Mouse (Mus musculus) thymus, adult 2 months (tissue): Measurements from ENCODE around the gene Mrap2. TPM values are rescaled to one million over a fixed set of nuclear protein-coding genes. Genes with fewer than 3 reads are reported as not detected.
A peak's percentile ranks its signal among the peaks of the same experiment; 100 is the strongest.
"Not testable (repeated sequence)": the region's sequence is repeated elsewhere in the genome, so short reads cannot be mapped to it uniquely, and the experiment has no call there.

Experiments
- DNase-seq: peaks from one replicate; pipeline ENCODE4 v3.0.0; 2021
- H3K27ac ChIP-seq: fragments of 200-500 bp; 2 replicates; pipeline ENCODE4 v1.5.1; 2012; ENCODE audit warnings: low read length, control low read depth; ENCODE audit not compliant: control insufficient read depth, insufficient read depth
- H3K27me3 ChIP-seq: fragments of 200-500 bp; 2 replicates; pipeline ENCODE4 v1.6.1; 2012; ENCODE audit warnings: mild to moderate bottlenecking, low read length, moderate library complexity, mixed read lengths; ENCODE audit not compliant: control insufficient read depth, insufficient read depth
- H3K36me3 ChIP-seq: fragments of 200-500 bp; 2 replicates; pipeline ENCODE4 v1.6.1; 2012; ENCODE audit warnings: mild to moderate bottlenecking, low read length, moderate library complexity; ENCODE audit not compliant: control insufficient read depth, insufficient read depth
- H3K4me1 ChIP-seq: fragments of 200-500 bp; replicated peaks from 2 replicates; pipeline ENCODE4 v1.6.1; 2012; ENCODE audit warnings: low read length; ENCODE audit not compliant: control insufficient read depth, insufficient read depth
- H3K4me3 ChIP-seq: fragments of 200-500 bp; 2 replicates; pipeline ENCODE4 v1.5.1; 2012; ENCODE audit warnings: mild to moderate bottlenecking, low read length, control low read depth, moderate library complexity; ENCODE audit not compliant: control insufficient read depth, insufficient read depth
- CTCF ChIP-seq: fragments of 200-500 bp; IDR thresholded peaks from 2 replicates; pipeline ENCODE4 v1.5.1; 2012; ENCODE audit warnings: mild to moderate bottlenecking, control low read depth, low read length, moderate library complexity, borderline replicate concordance; ENCODE audit not compliant: control insufficient read depth, poor library complexity, insufficient read depth; ENCODE audit errors: extremely low read depth
- POLR2A ChIP-seq: fragments of 200-500 bp; IDR thresholded peaks from 2 replicates; pipeline ENCODE4 v1.6.1; 2012; ENCODE audit warnings: mild to moderate bottlenecking, low read length, control low read depth, moderate library complexity; ENCODE audit not compliant: control insufficient read depth, poor library complexity, insufficient read depth; ENCODE audit errors: extremely low read depth
- WGBS: fragments of 180-500 bp; shearing (Covaris S2); methylation state at CpG from one replicate; pipeline ENCODE4 v1.1.7; 2018; 5-methylcytosine and 5-hydroxymethylcytosine counted together
- polyA plus RNA-seq: library from polyadenylated mRNA; depleted of rRNA; stranded (reverse); fragments of >200 nt; gene quantifications from 2 replicates; pipeline ENCODE4 v1.2.3, GENCODE M21; 2012

Gene Mrap2
- polyA plus RNA-seq, 1 experiment = 0.04 TPM

DNA sequence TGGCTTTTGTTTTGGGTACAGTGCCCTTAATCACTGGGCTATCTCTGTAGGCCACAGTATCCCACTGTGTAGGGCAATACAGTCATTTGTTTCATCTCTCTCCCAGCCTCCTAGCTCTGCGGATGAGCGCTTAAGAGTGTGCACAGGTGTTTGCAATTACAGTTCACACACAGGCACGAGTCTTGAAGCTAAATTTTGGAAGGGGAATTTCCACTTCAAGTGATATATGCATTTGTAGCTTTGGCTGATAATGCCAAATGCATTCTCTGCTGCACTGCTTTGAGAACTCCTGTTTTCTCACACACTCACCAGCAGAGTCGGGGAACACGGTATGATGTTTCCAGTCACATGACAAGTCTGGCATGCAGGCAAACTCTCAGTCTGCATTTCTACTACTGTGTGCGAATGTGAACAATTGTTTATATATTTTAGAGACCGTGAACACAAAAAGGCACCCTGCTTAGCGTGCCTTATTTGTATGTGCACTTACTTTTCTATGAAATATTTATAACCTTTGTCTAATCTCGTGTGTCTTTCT lies 22.1 kb upstream of the Mrap2 start:
- no peaks in the 10 kb centered on the region for H3K27me3 ChIP-seq
- H3K4me3 ChIP-seq = no peak overlapping the region
- H3K4me1 ChIP-seq = no peaks in the 10 kb centered on the region
- no peaks in the 10 kb centered on the region for H3K36me3 ChIP-seq
- H3K27ac ChIP-seq = no peak overlapping the region
- no peak for DNase-seq
- TF ChIP-seq POLR2A = no peak
- TF ChIP-seq CTCF = no peak
- 87% methylated on average over 9 of the region's 9 CpGs for WGBS

DNA sequence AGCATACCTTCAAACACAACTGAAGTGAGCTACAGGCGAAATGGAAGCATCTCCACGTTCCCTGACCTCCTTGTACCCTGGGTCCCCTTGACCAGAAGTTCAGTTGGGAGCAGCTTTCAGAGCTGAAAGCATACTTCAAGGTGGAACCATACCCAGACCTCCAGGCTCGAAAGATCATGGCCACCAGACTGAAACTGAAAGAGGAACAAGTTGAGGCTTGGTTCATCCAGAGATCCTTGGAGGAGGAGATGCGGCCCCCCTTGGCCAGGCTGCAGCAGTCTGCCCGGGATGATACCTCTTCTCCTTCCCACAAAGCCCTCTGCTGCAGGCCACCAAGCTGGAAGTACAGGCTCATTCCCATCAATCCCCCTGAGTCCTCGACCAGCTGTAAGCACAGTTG lies 17.1 kb upstream of the Mrap2 start:
- not testable (repeated sequence) for H3K4me1 ChIP-seq, H3K27me3 ChIP-seq, DNase-seq, H3K36me3 ChIP-seq, H3K4me3 ChIP-seq, H3K27ac ChIP-seq
- 87% methylated on average over 6 of the region's 6 CpGs for WGBS

GRCm38 (mm10) chr9:87135765-87136558 lies 8.1 kb upstream of the Mrap2 start:
- WGBS = 63% methylated on average over 14 of the region's 14 CpGs
- Histone ChIP-seq H3K4me1 (no peaks in the 10 kb centered on the region), H3K36me3 (no peaks in the 10 kb centered on the region), H3K27me3 (no peaks in the 10 kb centered on the region), H3K4me3 (no peak overlapping the region), H3K27ac (no peak overlapping the region)
- DNase-seq = no peak
- TF ChIP-seq POLR2A (no peak), CTCF (no peak)

- H3K27ac ChIP-seq = no peak overlapping the region
- no peak for DNase-seq
- peaks cover 2% of the 10 kb centered on the region; the same call in 1 of the 2 replicates for H3K27me3 ChIP-seq
- TF ChIP-seq POLR2A (no peak), CTCF (no peak)
- H3K4me3 ChIP-seq = no peak overlapping the region
- H3K36me3 ChIP-seq = no peaks in the 10 kb centered on the region
- WGBS = 78% methylated on average over 3 of the region's 3 CpGs
- no peaks in the 10 kb centered on the region for H3K4me1 ChIP-seq
Measured at GRCm38 (mm10) chr9:87143076-87143475, 1.0 kb upstream of the Mrap2 start.

DNA sequence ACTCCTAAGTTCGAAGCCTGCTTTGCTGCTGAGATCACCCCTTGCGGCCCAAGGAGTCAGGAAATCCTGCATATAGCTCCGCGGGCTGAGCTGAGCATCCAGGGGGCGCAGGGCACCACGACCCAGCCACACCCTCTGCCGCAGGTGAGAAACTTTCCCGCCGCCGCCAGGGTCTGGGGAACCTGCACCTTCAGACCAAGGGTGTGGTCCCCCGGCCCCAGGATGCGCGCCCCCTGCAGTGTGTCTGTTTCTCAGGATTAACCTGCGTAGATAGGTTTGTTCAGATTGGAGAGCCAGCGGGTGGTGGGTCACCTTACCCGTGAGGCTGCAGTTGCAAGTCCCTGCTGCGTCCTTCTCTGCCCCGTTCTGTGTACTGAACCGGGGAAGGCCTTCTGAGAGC lies 426 bp downstream of the Mrap2 start:
- TF ChIP-seq CTCF = no peak
- no peak overlapping the region for H3K4me3 ChIP-seq
- H3K36me3 ChIP-seq = no peaks in the 10 kb centered on the region
- 3% methylated on average over 19 of the region's 19 CpGs for WGBS
- no peaks in the 10 kb centered on the region for H3K4me1 ChIP-seq
- peak; percentile 2 for DNase-seq
- peaks cover 2% of the 10 kb centered on the region; the same call in 1 of the 2 replicates for H3K27me3 ChIP-seq
- no peak overlapping the region for H3K27ac ChIP-seq

GRCm38 (mm10) chr9:87145180-87145579 lies 1.1 kb downstream of the Mrap2 start:
- 13% methylated on average over 15 of the region's 15 CpGs for WGBS
- no peak overlapping the region for H3K27ac ChIP-seq
- no peak overlapping the region for H3K4me3 ChIP-seq
- no peaks in the 10 kb centered on the region for H3K36me3 ChIP-seq
- H3K4me1 ChIP-seq = no peaks in the 10 kb centered on the region
- peaks cover 2% of the 10 kb centered on the region; the same call in 1 of the 2 replicates for H3K27me3 ChIP-seq
- DNase-seq = no peak
- no peak for TF ChIP-seq POLR2A
- TF ChIP-seq CTCF = no peak

DNA sequence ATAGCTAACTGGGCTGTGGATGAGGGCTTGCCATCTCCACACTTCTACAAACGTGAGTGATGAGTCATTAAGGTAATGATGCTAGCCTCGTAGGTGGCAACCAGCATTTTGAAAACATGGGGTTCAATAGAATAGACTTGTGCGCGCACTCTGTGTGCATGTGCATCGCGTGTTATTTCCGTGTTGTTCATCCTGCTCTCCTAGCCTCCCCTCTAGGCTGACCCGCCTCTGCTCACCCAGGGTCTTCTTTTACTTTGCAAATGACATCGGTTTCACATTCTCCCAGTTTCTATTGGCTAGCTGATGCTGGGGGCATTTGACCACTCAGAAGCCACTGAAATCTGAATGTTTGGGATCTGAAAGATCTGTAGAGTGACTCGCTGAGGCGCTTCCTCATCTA lies 1.6 kb downstream of the Mrap2 start:
- 40% methylated on average over 11 of the region's 11 CpGs for WGBS
- no peak overlapping the region for H3K4me3 ChIP-seq
- H3K27me3 ChIP-seq = peaks cover 2% of the 10 kb centered on the region; the same call in 1 of the 2 replicates
- H3K36me3 ChIP-seq = no peaks in the 10 kb centered on the region
- no peak overlapping the region for H3K27ac ChIP-seq
- no peak for TF ChIP-seq CTCF
- TF ChIP-seq POLR2A = no peak
- DNase-seq = no peak
- H3K4me1 ChIP-seq = no peaks in the 10 kb centered on the region
